Mouse (Mus musculus) adrenal gland, adult 2 months (tissue): Measurements from ENCODE around the gene Megf6. TPM values are rescaled to one million over a fixed set of nuclear protein-coding genes. Genes with fewer than 3 reads are reported as not detected.

Source experiments
- DNase-seq: peaks from one replicate; pipeline ENCODE4 v3.0.0; 2021
- polyA plus RNA-seq: library from polyadenylated mRNA; depleted of rRNA; stranded (reverse); fragments of >200 nt; gene quantifications from 2 replicates; pipeline ENCODE4 v1.2.3, GENCODE M21; 2012
- total RNA-seq, 2 experiments: library from RNA; stranded (reverse); gene quantifications; 2 replicates each; pipeline ENCODE4 v1.2.3; 2021

The Megf6 gene
- total and polyA plus RNA-seq, 3 experiments: 2.3 to 5.3 (median 2.6) TPM

DNA sequence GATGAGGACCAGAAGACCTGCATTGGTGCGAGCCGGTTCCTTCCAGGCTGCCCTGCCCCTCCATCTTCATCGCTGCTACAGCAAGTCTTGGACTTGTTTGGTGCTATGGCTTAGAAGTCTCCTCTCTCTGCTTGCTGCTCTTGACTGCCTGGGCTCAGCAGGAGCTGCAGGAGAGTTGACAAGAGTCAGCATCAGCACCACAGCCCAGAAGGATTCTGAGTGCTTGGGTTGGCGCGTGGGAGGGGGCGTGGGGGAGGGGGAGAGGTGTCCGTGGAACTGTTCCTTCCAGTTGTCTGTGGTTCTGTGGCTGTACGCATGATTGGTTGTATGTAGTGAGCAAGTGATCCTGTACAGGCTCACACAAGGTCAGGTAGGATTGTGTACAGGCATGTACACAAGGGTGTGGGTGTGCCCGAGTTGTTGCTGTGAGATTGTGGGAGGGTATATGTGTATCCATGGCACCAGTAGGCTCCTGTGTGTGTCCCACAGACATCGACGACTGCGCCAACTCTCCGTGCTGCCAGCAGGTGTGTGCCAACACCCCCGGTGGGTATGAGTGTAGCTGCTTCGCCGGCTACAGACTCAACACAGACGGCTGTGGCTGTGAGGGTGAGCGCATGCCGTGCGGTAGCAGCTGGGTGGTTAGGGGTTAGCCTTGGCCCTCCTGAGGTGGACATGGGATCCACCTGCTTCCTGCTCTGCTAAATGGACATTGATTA, 82.2 kb downstream of the Megf6 start:
- no peak for DNase-seq

DNA sequence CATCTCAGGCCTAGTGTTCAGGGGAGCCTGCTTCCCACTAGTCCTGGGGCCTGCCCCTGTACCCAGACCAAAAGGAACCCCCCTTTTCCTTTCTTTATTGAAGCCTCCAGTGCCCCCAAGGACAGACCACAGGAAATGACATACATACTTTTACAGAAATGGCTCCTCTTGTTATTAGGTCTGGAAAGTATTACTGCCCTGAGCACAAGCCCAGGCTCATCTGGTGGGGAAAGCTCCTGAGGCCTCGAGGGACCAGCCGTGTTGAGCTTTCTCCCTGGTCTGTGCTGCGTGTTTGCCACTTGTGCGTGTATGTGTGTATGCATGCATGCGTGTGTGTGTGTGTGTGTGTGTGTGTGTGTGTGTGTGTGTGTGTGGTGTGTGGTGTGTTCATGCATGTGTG, 90.2 kb downstream of the Megf6 start:
- no peak for DNase-seq

DNA sequence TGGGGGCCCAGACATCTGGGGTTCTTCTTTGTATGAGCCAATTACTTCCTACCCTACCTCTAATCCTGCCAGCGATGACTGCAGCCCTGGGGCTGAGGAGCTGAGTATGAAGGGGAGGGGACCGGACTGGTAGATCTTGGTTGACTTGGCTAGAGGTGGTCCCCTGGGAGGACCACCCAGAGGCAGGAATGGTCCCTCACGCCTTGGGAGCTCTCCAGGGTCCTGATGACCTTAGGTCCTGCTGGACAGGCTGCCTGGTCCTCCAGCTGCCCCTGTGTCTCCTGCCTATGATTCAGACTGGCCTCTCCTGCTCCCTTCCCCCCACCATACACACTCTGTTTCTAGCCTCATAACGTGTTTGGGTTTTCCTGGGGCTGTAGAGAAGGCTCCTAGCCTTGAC, 91.5 kb downstream of the Megf6 start:
- DNase-seq: no peak

DNA sequence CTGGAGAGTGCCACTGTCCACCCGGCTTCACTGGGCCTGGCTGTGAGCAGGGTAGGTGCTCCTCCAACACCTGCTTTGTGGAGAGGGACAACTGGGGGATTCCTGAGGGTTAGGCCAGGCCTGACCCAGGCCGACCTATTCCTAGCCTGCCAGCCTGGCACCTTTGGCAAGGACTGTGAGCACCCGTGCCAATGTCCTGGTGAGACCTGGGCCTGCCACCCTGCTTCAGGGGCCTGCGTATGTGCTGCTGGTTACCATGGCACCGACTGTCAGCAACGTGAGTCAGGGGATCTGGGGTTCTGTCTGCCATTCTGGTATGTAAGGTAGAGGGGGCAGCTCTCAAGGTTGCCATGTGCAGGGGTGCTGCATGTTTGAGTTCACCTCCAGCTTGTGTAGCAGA, 97.0 kb downstream of the Megf6 start:
- DNase-seq: no peak

DNA sequence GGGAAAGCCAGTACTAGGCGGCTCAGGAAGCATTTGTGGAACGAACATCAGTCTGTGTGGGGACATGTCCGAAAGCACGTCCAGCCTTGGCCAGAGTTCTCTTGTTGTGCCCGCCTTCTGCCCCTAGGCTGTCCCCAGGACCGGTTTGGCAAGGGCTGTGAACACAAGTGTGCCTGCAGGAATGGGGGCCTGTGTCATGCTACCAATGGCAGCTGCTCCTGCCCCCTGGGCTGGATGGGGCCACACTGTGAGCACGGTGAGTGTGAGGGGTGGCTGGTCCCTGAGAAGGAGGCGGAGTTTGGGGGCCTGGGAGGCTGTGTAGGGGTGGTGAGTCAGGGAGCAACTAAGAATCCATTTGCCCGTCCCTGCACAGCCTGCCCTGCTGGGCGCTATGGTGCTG, 99.0 kb downstream of the Megf6 start:
- DNase-seq: no peak

DNA sequence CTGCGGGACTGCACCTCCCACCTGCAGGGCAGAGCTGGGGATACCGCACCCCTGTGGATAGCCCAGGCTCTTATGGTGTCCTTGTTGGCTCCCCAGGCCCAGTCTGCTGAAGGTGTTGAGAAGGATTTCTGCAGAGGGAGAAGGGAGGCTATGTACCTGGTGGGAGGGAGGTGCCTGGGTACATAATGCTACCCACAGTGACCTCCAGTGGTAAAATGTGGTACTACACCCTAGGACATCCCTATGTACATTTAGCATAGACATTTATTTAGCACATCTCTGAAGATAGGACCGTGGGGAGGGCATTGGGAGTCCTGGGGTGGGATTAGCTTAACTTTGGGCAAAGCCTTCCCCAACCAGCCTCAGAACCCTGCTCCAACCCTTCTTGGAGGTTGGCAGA, 102.5 kb downstream of the Megf6 start:
- no peak for DNase-seq

DNA sequence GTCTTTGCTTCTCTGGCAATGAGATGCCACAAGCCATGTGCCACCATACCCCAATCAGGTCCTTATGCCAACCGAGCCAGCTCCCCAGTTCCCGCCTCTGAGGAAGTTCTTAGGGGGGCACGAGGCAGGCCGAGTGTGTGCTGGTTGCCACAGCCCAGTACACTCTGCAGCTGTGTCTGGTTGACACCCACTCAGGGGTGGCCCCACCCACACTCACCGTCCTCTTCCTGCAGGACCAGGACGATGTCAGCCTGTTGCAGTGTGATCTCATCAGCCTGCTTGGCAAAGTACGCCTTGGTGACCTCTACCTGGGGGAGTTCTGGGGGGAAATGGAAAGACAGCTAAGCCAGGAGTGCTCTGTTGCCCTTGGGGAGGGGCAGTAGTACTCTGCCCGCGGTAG, 109.0 kb downstream of the Megf6 start:
- no peak for DNase-seq

DNA sequence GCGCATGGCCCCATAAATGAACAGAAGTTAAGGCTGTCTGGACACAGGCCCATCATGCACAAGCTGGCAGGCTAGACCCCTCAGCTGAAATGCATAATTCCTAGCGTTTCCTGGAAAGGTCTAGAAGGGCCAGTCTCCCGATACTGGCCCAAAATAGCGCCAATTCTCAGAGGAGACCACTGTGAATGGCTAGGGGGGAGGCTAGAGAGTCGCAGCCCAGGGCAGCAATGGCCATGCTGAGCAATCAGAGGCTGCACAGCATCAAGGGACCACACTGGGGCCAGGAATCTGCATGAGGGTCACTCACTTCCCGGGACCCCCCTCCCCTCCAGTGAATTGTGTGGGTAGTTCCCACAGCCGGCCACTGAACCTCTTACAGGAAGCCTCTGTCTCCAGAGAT, 113.1 kb downstream of the Megf6 start:
- no peak for DNase-seq

DNA sequence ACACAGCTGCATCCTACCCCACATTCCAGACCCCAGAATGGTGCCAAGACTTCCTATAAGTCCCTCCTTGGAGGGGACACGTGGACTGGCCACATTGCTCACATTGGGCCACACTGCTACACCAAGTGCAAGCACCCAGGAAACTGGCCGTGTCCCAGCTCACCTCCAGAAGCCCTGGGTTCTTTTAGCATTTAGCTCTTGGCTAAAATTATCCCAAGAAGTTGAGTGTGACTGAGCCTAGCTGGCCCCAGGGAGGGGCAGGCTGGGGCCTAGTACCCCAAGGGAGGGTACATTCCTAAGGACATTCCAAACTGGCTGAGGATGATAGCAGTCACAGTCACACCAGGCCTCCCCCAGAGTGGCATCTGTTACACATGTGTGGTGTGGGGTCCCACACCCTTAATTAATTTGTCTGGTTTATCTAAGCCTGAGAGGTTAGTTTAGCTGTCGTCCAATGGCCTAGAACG, 123.2 kb downstream of the Megf6 start:
- DNase-seq: no peak

DNA sequence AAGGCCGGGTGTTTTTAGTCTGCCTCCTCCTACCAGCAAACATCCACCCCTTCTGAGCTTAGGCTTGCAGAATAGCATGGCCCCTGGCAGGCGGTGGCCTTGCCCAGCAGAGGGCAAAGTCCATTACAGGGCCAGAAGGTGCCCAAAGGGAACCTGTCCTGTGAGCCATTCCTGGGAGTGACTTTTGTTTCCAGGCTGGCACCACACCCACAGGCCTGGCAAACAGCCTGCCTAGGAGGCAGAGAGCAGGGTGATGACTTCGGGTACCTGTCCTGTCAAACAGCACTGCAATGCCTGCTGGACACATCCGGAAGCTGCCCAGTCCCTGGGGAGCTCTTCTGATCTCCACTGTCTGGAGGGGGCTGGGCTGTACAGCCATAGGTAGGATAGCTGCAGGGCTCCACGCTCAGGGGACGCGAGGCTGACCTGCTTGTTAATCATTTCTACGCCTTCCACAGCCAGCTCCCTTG, 123.8 kb downstream of the Megf6 start:
- peak; percentile 14 for DNase-seq

DNA sequence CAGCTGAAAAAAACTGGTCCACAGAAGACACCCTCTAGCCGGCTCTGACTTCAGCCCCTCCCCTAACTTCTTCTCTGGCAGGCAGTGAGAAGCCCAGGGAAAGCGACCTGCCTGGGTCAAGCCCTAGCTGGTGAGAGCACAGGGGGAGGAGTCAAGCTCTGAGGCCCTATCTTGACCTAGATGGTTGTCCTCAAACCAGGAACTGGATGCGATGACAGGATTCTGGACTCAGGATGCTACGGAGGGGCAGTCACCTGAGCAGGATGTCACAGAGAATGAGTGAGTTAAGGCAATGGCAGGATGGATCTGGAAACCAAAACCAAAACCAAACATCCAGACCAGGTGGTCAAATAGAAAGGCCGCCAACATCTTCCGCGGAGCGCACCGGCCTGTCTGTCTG, 127.2 kb downstream of the Megf6 start:
- no peak for DNase-seq

DNA sequence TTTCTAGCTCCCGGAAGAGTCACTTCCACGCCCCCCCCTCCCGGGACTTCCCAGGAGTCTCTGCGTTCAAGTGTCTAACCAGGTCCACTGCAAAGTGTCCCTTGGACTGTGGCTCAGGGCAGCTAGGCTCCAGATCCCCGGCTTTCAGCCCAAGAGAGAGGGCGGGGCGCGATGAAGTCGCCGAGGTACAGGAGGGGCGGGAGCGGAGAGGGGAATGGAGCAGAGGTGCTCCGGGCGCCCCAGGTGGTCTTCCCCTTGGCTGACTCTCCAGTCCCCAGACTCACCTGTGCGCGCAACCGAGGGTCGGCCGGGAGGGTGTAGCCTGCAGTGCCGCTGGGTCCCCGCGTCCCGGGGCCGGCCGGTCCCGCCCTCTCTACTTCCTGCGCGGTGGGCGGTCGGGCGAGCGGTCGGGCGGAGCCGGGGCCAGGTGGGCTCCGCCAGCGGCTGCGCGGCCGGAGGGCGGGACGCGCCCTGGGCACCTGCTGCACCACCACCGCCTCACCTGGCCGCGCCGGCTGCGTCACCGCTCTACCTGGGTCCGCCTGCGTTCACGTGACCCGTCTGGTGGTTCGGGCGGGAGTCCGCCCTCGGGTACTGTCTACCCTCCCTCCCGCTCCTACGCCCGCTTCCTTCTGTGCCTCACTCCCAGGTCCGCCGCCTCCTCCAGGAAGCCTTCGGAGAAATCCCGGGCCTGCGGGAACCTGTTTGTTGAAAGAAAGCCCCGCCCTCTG, 129.2 kb downstream of the Megf6 start:
- no peak for DNase-seq

DNA sequence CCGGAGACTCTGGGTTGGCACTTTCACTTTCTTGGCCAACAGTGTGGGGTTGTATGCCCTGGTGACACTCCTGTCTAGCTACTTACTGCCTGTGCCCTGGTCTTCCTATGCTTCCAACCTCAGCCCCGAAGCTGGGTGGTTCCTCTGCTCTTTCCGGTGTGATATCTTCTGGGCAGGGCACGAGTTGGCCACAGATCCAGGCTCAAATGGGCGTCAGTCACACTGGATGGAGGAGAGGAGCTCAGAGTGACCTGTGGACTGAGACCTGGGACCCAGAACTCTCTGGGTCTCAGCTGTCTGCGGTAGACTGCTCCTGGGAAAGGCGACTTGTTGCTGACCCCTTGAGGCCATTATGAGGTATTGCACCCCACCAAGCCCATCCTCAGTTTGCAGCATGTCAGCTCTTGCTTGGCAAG, 130.9 kb downstream of the Megf6 start, which contains the start of gene Arhgef16:
Gene Arhgef16, minus strand, starts transcription at position 211 of the 416 bp plus-strand sequence.
- DNase-seq: peak; percentile 18

DNA sequence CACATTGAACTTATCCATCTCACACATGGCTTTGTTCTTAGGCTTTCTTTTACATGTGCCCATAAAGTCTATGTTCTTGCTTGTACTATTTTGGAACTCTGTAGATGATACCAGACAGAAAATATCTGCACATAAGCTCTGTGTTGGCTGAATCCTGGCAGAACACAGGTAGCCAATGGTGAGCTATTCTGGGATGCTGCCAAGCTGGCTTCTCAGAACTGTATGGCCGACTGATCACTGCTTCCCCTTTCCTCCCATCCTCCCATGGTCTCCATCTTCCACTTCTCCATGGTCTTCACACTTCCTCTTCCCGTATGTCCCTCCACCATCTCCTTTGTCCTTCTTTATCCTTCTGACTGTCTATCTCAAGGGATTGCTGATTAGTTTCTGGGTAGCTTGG, 138.6 kb downstream of the Megf6 start:
- no peak for DNase-seq

DNA sequence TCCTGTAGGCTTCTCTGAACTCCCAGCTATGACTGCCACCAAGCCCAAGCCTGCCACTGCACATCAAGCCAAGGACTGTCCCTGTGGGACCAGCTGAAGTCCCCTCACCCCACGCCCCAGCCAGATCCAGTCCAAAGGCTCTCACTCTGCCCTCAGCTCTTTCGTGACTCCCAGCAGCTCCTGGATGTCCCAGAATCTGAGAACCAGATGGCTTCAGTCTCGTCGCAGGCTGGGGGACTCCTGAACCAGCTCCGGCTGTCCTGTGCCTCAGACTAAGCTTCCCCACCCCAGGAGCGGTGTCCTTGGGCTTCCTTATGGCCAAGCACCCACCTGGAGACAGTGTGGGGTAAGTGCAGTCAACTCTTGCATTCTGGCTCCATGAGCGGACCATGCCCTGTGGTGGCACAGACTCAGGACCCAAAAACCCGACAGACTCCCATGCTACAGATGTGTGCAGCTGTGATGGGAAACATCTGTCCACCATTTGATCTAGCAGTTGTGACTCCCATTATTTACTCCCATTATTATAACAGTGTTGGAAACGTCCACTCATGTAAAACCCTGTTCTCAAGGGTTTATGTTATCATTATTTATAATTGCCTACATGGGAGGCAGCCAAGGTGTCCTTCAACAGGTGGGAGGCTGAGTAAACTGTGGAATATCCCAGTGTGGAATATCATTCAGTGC, 140.2 kb downstream of the Megf6 start:
- DNase-seq: no peak

- no peak for DNase-seq
Measured at GRCm38 (mm10) chr4:154312143-154312812, 141.7 kb downstream of the Megf6 start.

DNA sequence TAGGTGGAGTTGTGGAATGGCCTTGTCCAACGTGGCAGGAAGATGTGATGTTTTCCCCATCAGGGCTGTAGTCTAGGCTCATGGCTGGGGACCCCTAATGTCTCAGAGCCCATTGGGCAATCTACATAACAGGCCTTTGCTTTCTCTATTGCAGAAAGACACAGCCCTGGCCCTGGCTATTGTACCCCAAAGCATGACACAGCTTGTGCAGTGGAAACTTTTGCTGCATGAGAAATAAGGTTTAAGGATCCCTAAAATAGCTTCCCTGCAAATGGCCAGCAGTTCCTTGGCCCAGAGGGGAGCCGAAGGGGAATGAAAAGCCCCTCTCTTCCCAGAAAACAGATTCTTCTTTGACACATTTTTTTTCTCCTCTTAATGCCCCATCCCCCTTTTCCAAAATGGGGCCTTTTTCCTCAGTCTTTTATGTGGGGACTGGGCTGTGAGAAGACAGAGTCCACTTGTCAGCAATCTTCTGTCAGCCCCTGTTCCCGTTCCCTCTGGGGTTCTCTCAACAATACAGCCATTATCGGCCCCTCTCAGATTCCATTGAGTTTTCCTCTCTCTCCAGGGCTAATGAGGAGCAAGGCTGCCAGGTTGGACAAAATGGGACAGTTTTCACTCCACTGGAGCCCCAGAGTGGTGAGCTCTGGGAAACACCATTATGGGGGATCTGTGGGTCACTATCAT, 142.5 kb downstream of the Megf6 start:
- no peak for DNase-seq

GRCm38 (mm10) chr4:154313622-154313967, 143.1 kb downstream of the Megf6 start:
- no peak for DNase-seq
